Mouse (Mus musculus) hindbrain, embryonic 15.5 days (tissue): ENCODE measurements at regions not wholly inside any gene's neighbourhood (a gene's known extent, or its start where the extent isn't known, plus 50 kb on each side); places are given as distances from the start of the nearest gene placed in this dataset.

ENCODE experiments used
- ATAC-seq: fragments of 200-750 bp; cut with Nextera tagmentation; 2 replicates; pipeline ENCODE4 v1.8.0; 2017; ENCODE audit warnings: low read depth, moderate number of reproducible peaks, moderate TSS enrichment; ENCODE audit not compliant: low FRiP score
- H3K27ac ChIP-seq: fragments of 300-500 bp; sonication (generic); replicated peaks from 2 replicates; pipeline ENCODE4 v1.5.1; 2015; ENCODE audit warnings: mild to moderate bottlenecking, inconsistent platforms
- H3K27me3 ChIP-seq: fragments of 300-500 bp; sonication (generic); 2 replicates; pipeline ENCODE4 v1.6.1; 2015; ENCODE audit warnings: control low read depth, inconsistent platforms
- H3K36me3 ChIP-seq: fragments of 300-500 bp; sonication (generic); 2 replicates; pipeline ENCODE4 v1.6.1; 2015; ENCODE audit warnings: control low read depth, inconsistent platforms
- H3K4me1 ChIP-seq: fragments of 300-500 bp; sonication (generic); replicated peaks from 2 replicates; pipeline ENCODE4 v1.6.1; 2015; ENCODE audit warnings: control low read depth, inconsistent platforms
- H3K4me2 ChIP-seq: fragments of 300-500 bp; sonication (generic); 2 replicates; pipeline ENCODE4 v1.6.1; 2015; ENCODE audit warnings: moderate library complexity, mild to moderate bottlenecking, inconsistent platforms
- H3K4me3 ChIP-seq: fragments of 300-500 bp; sonication (generic); 2 replicates; pipeline ENCODE4 v1.5.1; 2015; ENCODE audit warnings: mild to moderate bottlenecking, inconsistent platforms
- H3K9ac ChIP-seq: fragments of 300-500 bp; sonication (generic); 2 replicates; pipeline ENCODE4 v1.6.1; 2015; ENCODE audit warnings: inconsistent platforms
- H3K9me3 ChIP-seq: fragments of 300-500 bp; sonication (generic); 2 replicates; pipeline ENCODE4 v1.6.1; 2016; ENCODE audit warnings: control low read depth, inconsistent platforms
- WGBS: fragments of 180-500 bp; shearing (Covaris S2); methylation state at CpG from one replicate; pipeline ENCODE4 v1.1.7; 2015; 5-methylcytosine and 5-hydroxymethylcytosine counted together

- H3K9ac ChIP-seq, result no peak overlapping the region
Observed at GRCm38 (mm10) chr6:127321031-127321430, 125.6 kb upstream of the Parp11 start.

GRCm38 (mm10) chr6:127322398-127322797 is 124.2 kb upstream of the Parp11 start:
- H3K9ac ChIP-seq, result no peak overlapping the region
- no peak overlapping the region for H3K4me2 ChIP-seq
- no peak for ATAC-seq
- no peaks in the 10 kb centered on the region for H3K27me3 ChIP-seq
- no peaks in the 10 kb centered on the region for H3K4me1 ChIP-seq
- 86% methylated on average over 7 of the region's 7 CpGs for whole genome bisulfite sequencing
- H3K27ac ChIP-seq, result no peak overlapping the region
- no peak overlapping the region for H3K4me3 ChIP-seq
- H3K36me3 ChIP-seq, result no peaks in the 10 kb centered on the region
- H3K9me3 ChIP-seq, result no peaks in the 10 kb centered on the region

More at GRCm38 (mm10) chr6:127321031-127321430, 125.6 kb upstream of the Parp11 start:
- ATAC-seq, result no peak
- H3K4me1 ChIP-seq, result no peaks in the 10 kb centered on the region
- 92% methylated on average over 3 of the region's 3 CpGs for WGBS
- H3K36me3 ChIP-seq, result no peaks in the 10 kb centered on the region
- H3K4me2 ChIP-seq, result no peak overlapping the region
- no peaks in the 10 kb centered on the region for H3K9me3 ChIP-seq
- no peak overlapping the region for H3K4me3 ChIP-seq
- no peak overlapping the region for H3K27ac ChIP-seq
- no peaks in the 10 kb centered on the region for H3K27me3 ChIP-seq

- Histone ChIP-seq H3K27me3 (no peaks in the 10 kb centered on the region), H3K36me3 (no peaks in the 10 kb centered on the region)
- ATAC-seq, result no peak
Observed at GRCm38 (mm10) chr6:127324984-127325383, 121.7 kb upstream of the Parp11 start.

GRCm38 (mm10) chr6:127325596-127326332 is 120.9 kb upstream of the Parp11 start:
- Histone ChIP-seq H3K4me3 (no peak overlapping the region), H3K27me3 (no peaks in the 10 kb centered on the region), H3K9ac (no peak overlapping the region), H3K36me3 (no peaks in the 10 kb centered on the region), H3K4me1 (peaks cover 16% of the 10 kb centered on the region), H3K9me3 (no peaks in the 10 kb centered on the region), H3K4me2 (no peak overlapping the region), H3K27ac (no peak overlapping the region)
- WGBS, result 85% methylated on average over 7 of the region's 7 CpGs
- ATAC-seq, result no peak

More at GRCm38 (mm10) chr6:127324984-127325383, 121.7 kb upstream of the Parp11 start:
- no peak overlapping the region for H3K27ac ChIP-seq
- no peaks in the 10 kb centered on the region for H3K9me3 ChIP-seq
- no peak overlapping the region for H3K4me2 ChIP-seq
- H3K4me3 ChIP-seq, result no peak overlapping the region
- peaks cover 10% of the 10 kb centered on the region for H3K4me1 ChIP-seq
- WGBS, result 50% methylated on average over 5 of the region's 5 CpGs
- H3K9ac ChIP-seq, result no peak overlapping the region

GRCm38 (mm10) chr6:127326333-127326729 is 120.3 kb upstream of the Parp11 start:
- no peak for ATAC-seq
- H3K4me1 ChIP-seq, result peaks cover 17% of the 10 kb centered on the region
- no peaks in the 10 kb centered on the region for H3K36me3 ChIP-seq
- H3K9ac ChIP-seq, result no peak overlapping the region
- no peak overlapping the region for H3K4me3 ChIP-seq
- 91% methylated on average over 6 of the region's 6 CpGs for WGBS
- H3K4me2 ChIP-seq, result no peak overlapping the region
- H3K9me3 ChIP-seq, result no peaks in the 10 kb centered on the region
- no peaks in the 10 kb centered on the region for H3K27me3 ChIP-seq
- H3K27ac ChIP-seq, result no peak overlapping the region

DNA sequence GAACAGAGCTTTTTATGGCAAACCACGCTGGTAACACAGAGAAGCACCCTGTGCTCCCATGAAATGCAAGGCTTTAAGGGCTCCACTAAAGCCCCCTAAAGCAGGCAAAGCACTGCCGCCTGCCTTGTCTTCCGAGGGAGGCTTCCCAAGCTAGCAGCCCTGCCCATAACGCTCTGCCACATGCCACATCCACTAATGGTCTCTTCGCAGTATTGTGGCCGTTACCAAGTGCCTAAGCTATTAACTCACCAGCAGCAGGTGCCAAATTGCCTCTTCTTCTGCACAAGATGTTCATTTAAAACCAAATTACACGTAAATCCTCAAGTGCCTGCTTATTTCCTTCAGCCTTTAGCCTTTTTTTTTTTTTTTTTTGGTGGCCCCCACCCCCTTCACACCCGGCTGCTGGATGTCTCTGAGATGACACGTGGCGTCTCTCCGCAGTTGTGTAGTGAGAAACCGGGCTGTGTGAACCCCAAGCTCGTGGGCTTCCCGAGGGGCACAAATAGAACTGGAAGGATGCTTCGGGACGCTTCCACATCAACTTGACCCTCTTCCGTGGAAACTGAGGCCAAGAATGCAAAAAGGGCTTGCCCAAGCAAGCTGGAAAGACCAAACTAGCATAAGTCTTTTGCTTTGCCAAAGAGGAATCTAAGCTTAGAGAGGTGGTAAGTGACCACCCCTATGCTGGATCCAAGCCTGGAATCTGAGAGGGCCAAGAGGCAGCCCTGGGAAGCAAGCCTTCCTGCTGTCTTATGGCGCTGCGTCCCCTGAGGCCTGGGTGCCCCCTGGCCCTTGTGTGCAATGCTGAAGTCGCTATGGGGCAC is 117.2 kb upstream of the Parp11 start:
- H3K9me3 ChIP-seq, result no peaks in the 10 kb centered on the region
- H3K4me3 ChIP-seq, result peak overlapping the region; percentile 45
- H3K9ac ChIP-seq, result peak overlapping the region; percentile 50
- H3K27ac ChIP-seq, result peak overlapping the region; percentile 70
- WGBS, result 23% methylated on average over 20 of the region's 20 CpGs
- ATAC-seq, result no peak
- H3K27me3 ChIP-seq, result no peaks in the 10 kb centered on the region
- H3K36me3 ChIP-seq, result no peaks in the 10 kb centered on the region
- peaks cover 17% of the 10 kb centered on the region for H3K4me1 ChIP-seq
- H3K4me2 ChIP-seq, result peak overlapping the region; percentile 85

- WGBS, result under 1% methylated on average over 46 of the region's 46 CpGs
- Histone ChIP-seq H3K9ac (peak overlapping the region; percentile 50), H3K9me3 (no peaks in the 10 kb centered on the region), H3K4me2 (peak overlapping the region; percentile 85), H3K27me3 (no peaks in the 10 kb centered on the region), H3K36me3 (no peaks in the 10 kb centered on the region), H3K4me3 (peak overlapping the region; percentile 45), H3K4me1 (peaks cover 17% of the 10 kb centered on the region), H3K27ac (peak overlapping the region; percentile 75)
- ATAC-seq, result peak; percentile 93
Observed at GRCm38 (mm10) chr6:127330015-127330705, 116.5 kb upstream of the Parp11 start.

- H3K4me2 ChIP-seq, result no peak overlapping the region
- peak overlapping the region; percentile 75; the same call in 1 of the 2 replicates for H3K27ac ChIP-seq
- 77% methylated on average over 5 of the region's 5 CpGs for WGBS
Observed at GRCm38 (mm10) chr6:127331091-127331490, 115.5 kb upstream of the Parp11 start.

GRCm38 (mm10) chr6:127334256-127334655 is 112.4 kb upstream of the Parp11 start:
- Histone ChIP-seq H3K4me3 (no peak overlapping the region), H3K4me1 (peaks cover 46% of the 10 kb centered on the region), H3K9me3 (no peaks in the 10 kb centered on the region), H3K4me2 (no peak overlapping the region), H3K36me3 (no peaks in the 10 kb centered on the region), H3K27me3 (peaks cover 11% of the 10 kb centered on the region; the same call in 1 of the 2 replicates), H3K9ac (no peak overlapping the region), H3K27ac (no peak overlapping the region)
- WGBS, result 93% methylated on average over 6 of the region's 6 CpGs
- no peak for ATAC-seq

More at GRCm38 (mm10) chr6:127331091-127331490, 115.5 kb upstream of the Parp11 start:
- Histone ChIP-seq H3K36me3 (no peaks in the 10 kb centered on the region), H3K9me3 (no peaks in the 10 kb centered on the region), H3K9ac (no peak overlapping the region), H3K4me1 (peaks cover 25% of the 10 kb centered on the region), H3K27me3 (peaks cover 9% of the 10 kb centered on the region; the same call in 1 of the 2 replicates), H3K4me3 (no peak overlapping the region)
- ATAC-seq, result no peak

- WGBS, result 29% methylated on average over 7 of the region's 7 CpGs
- H3K9ac ChIP-seq, result no peak overlapping the region
- peaks cover 11% of the 10 kb centered on the region; the same call in 1 of the 2 replicates for H3K27me3 ChIP-seq
- H3K4me1 ChIP-seq, result peaks cover 36% of the 10 kb centered on the region
- H3K9me3 ChIP-seq, result no peaks in the 10 kb centered on the region
- no peak overlapping the region for H3K27ac ChIP-seq
- no peak for ATAC-seq
- H3K4me3 ChIP-seq, result no peak overlapping the region
- no peaks in the 10 kb centered on the region for H3K36me3 ChIP-seq
- H3K4me2 ChIP-seq, result no peak overlapping the region
Observed at GRCm38 (mm10) chr6:127335462-127335886, 111.2 kb upstream of the Parp11 start.

DNA sequence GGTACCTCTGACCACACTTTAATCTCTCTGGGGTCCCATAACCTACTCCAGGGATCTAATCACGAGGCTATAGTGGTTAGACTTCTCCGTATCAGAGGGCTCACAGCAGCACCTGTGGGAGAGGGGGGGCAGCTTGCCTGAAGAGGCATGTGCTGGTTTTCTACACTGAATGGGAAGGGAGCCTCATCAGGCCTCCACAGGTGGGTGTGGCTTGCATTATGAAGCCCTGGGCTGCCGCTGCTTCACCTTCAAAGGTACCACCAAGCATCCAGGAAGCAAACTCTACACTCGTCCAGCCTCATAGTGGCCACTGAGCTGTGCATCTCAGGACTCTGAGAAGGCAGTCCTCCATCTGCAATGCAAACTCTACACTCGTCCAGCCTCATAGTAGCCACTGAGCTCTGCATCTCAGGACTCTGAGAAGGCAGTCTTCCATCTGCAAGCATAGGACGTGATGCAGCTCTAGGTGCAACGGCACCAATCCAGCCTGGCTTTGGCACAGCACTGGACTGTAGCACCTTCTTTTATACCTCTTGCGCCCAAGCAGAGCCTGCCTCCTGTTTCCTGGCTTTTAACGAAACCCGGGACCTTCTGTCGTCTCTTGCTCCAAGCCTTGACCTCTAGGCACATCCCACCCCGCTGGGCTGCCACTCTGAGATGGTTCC is 110.5 kb upstream of the Parp11 start:
- H3K9ac ChIP-seq, result no peak overlapping the region
- peaks cover 32% of the 10 kb centered on the region for H3K4me1 ChIP-seq
- H3K36me3 ChIP-seq, result no peaks in the 10 kb centered on the region
- ATAC-seq, result no peak
- H3K9me3 ChIP-seq, result no peaks in the 10 kb centered on the region
- H3K27ac ChIP-seq, result peak overlapping the region; percentile 61
- H3K4me3 ChIP-seq, result no peak overlapping the region
- 21% methylated on average over 12 of the region's 12 CpGs for WGBS
- no peak overlapping the region for H3K4me2 ChIP-seq
- H3K27me3 ChIP-seq, result peaks cover 11% of the 10 kb centered on the region; the same call in 1 of the 2 replicates
